Mouse (Mus musculus) CH12.LX (cell line): ENCODE measurements at regions not wholly inside any gene's neighbourhood (a gene's known extent, or its start where the extent isn't known, plus 50 kb on each side); places are given as distances from the start of the nearest gene placed in this dataset.

Experiments used
- CTCF ChIP-seq, 2 experiments: IDR thresholded peaks in 1 of 2; conservative IDR thresholded peaks in 1 of 2; 2 replicates each; pipeline ENCODE4 v1.5.1; 2011 to 2012; ENCODE audit warnings: low read depth in 2 of 2, low read length in 2 of 2, improper control_type of control experiment in 1 of 2, inconsistent platforms in 1 of 2, mild to moderate bottlenecking in 1 of 2, moderate library complexity in 1 of 2
- ELF1 ChIP-seq: IDR thresholded peaks from 2 replicates; pipeline ENCODE4 v1.6.1; 2014; ENCODE audit warnings: low read depth, mild to moderate bottlenecking, inconsistent platforms, low read length, improper control_type of control experiment
- ETS1 ChIP-seq: conservative IDR thresholded peaks from 2 replicates; pipeline ENCODE4 v1.6.1; 2012; ENCODE audit warnings: low read depth, mild to moderate bottlenecking, inconsistent platforms, low read length, improper control_type of control experiment, moderate library complexity
- JUND ChIP-seq: conservative IDR thresholded peaks from 2 replicates; pipeline ENCODE4 v1.6.1; 2011; ENCODE audit warnings: low read depth, low read length, improper control_type of control experiment
- MAX ChIP-seq: IDR thresholded peaks from 2 replicates; pipeline ENCODE4 v1.6.1; 2011; ENCODE audit warnings: low read length, improper control_type of control experiment
- MXI1 ChIP-seq: IDR thresholded peaks from 2 replicates; pipeline ENCODE4 v1.6.1; 2011; ENCODE audit warnings: mild to moderate bottlenecking, low read depth, low read length, improper control_type of control experiment
- POLR2AphosphoS2 ChIP-seq: IDR thresholded peaks from 2 replicates; pipeline ENCODE4 v1.6.1; 2011; ENCODE audit warnings: low read depth, low read length, improper control_type of control experiment
- SMC3 ChIP-seq: IDR thresholded peaks from 2 replicates; pipeline ENCODE4 v1.6.1; 2011; ENCODE audit warnings: low read depth, low read length, improper control_type of control experiment
- USF2 ChIP-seq: conservative IDR thresholded peaks from 2 replicates; pipeline ENCODE4 v1.6.1; 2011; ENCODE audit warnings: low read depth, low read length, improper control_type of control experiment

GRCm38 (mm10) chr14:98533600-98533999 lies 364.0 kb upstream of the Dach1 start:
- TF ChIP-seq MAX = no peak
- TF ChIP-seq JUND = no peak
- TF ChIP-seq ELF1 = no peak
- no peak for TF ChIP-seq SMC3
- no peak for TF ChIP-seq ETS1
- TF ChIP-seq POLR2AphosphoS2 = no peak
- TF ChIP-seq CTCF (conservative IDR thresholded peaks at IDR 0.05 in 1 of 2, IDR thresholded peaks at IDR 0.05 in 1 of 2; ENCODE audit: low read depth in 2 of 2, low read length in 2 of 2) = no peak
- no peak for TF ChIP-seq USF2
- no peak for TF ChIP-seq MXI1
